14 mouse cellular contexts compared by ENCODE assay signal in genomic region chr6:51434270-51434669, GRCm38 (mm10). TPM values are rescaled to one million over a fixed set of nuclear protein-coding genes. Genes with fewer than 3 reads are reported as not detected.
DNase-seq lines count a peak whose midpoint lies in the region; ATAC-seq and TF ChIP-seq lines count a peak whose summit lies in the region.
"Had no signal": no experiment of that assay in that cellular context is flagged by ENCODE, and none has a peak within 500 bp of the region (broad histone marks: within the 10 kb centered on the region; RNA-seq: fewer than 3 reads in every experiment).

No protein-coding gene starts in this region.

- H3K27ac ChIP-seq in heart, embryonic 15.5 days: no peak overlapping the region
- H3K27ac ChIP-seq in heart, adult 2 months: no peak overlapping the region
- H3K27ac ChIP-seq in forebrain, embryonic 14.5 days (ENCODE audit: low read depth, low read length): no peak overlapping the region
- no peak overlapping the region for H3K27ac ChIP-seq in midbrain, embryonic 15.5 days

- peak overlapping the region; percentile 64; the same call in 1 of the 2 replicates for H3K4me3 ChIP-seq in heart, embryonic 15.5 days
- no peak overlapping the region for H3K4me3 ChIP-seq in heart, adult 2 months
- H3K4me3 ChIP-seq in E14TG2a.4 (replicated peaks; ENCODE audit: low read length): peak overlapping the region; percentile 26
- H3K4me3 ChIP-seq in forebrain, embryonic 14.5 days (ENCODE audit: low read depth, low read length): no peak overlapping the region; the same call in 1 of the 2 replicates
- peak overlapping the region; percentile 63 for H3K4me3 ChIP-seq in midbrain, embryonic 15.5 days

- TF ChIP-seq CTCF in heart, adult 2 months (IDR thresholded peaks at IDR 0.05): no peak
- TF ChIP-seq CTCF in E14TG2a.4 (conservative IDR thresholded peaks at IDR 0.05; ENCODE audit: low read length): no peak

- no peak for TF ChIP-seq EP300 in heart, adult 2 months (IDR thresholded peaks at IDR 0.05; ENCODE audit: insufficient read depth, low read depth, low read length)

- 50% methylated on average over 7 of the region's 7 CpGs for WGBS in heart, embryonic 15.5 days
- whole genome bisulfite sequencing in heart, adult 2 months: 50% methylated on average over 7 of the region's 7 CpGs
- 38% methylated on average over 7 of the region's 7 CpGs for WGBS in forebrain, embryonic 14.5 days
- 40% methylated on average over 7 of the region's 7 CpGs for WGBS in midbrain, embryonic 15.5 days

- ATAC-seq in heart, embryonic 15.5 days (replicated peaks; ENCODE audit: insufficient number of reproducible peaks, insufficient read depth, low FRiP score, low read depth): no peak
- ATAC-seq in forebrain, embryonic 14.5 days: no peak
- no peak for ATAC-seq in midbrain, embryonic 15.5 days (replicated peaks)
- ATAC-seq: Patski had no signal

- H3K9me3 ChIP-seq in heart, embryonic 15.5 days (replicated peaks): no peaks in the 10 kb centered on the region
- no peaks in the 10 kb centered on the region for H3K9me3 ChIP-seq in E14TG2a.4 (ENCODE audit: low read length)
- no peaks in the 10 kb centered on the region for H3K9me3 ChIP-seq in forebrain, embryonic 14.5 days (replicated peaks; ENCODE audit: control insufficient read depth, low read length)
- H3K9me3 ChIP-seq in midbrain, embryonic 15.5 days: no peaks in the 10 kb centered on the region

- TF ChIP-seq POLR2A in heart, adult 2 months (IDR thresholded peaks at IDR 0.05; ENCODE audit: insufficient read depth, low read depth, low read length): no peak

- H3K4me1 ChIP-seq in heart, embryonic 15.5 days (replicated peaks): peaks cover 46% of the 10 kb centered on the region
- 0 out of 2 replicates have a peak, but pooled peaks cover 3% of the 10 kb centered on the region for H3K4me1 ChIP-seq in heart, adult 2 months (ENCODE audit: control insufficient read depth, insufficient read depth, low read length)
- H3K4me1 ChIP-seq in E14TG2a.4 (replicated peaks; ENCODE audit: low read depth, low read length): peaks cover 35% of the 10 kb centered on the region
- no peaks in the 10 kb centered on the region; the same call in 1 of the 2 replicates for H3K4me1 ChIP-seq in forebrain, embryonic 14.5 days (ENCODE audit: control insufficient read depth, insufficient read depth, low read length)
- peaks cover 22% of the 10 kb centered on the region; the same call in 1 of the 2 replicates for H3K4me1 ChIP-seq in midbrain, embryonic 15.5 days

- intact Hi-C loops in heart, adult 2 months (cut with DNase I): no loop called here

- H3K9ac ChIP-seq in heart, embryonic 15.5 days: no peak overlapping the region
- H3K9ac ChIP-seq in heart, adult 2 months (ENCODE audit: low read depth, low read length): no peak overlapping the region
- no peak overlapping the region for H3K9ac ChIP-seq in forebrain, embryonic 14.5 days (ENCODE audit: low read length)
- no peak overlapping the region for H3K9ac ChIP-seq in midbrain, embryonic 15.5 days

- peaks cover 35% of the 10 kb centered on the region for H3K27me3 ChIP-seq in heart, embryonic 15.5 days
- H3K27me3 ChIP-seq in heart, adult 2 months (ENCODE audit: control insufficient read depth, insufficient read depth, low read length): peaks cover 6% of the 10 kb centered on the region
- peaks cover 77% of the 10 kb centered on the region for H3K27me3 ChIP-seq in E14TG2a.4 (ENCODE audit: insufficient read depth, low read length)
- H3K27me3 ChIP-seq in forebrain, embryonic 14.5 days (replicated peaks; ENCODE audit: control insufficient read depth, insufficient read depth, low read length): peaks cover 20% of the 10 kb centered on the region; the same call in 1 of the 2 replicates
- H3K27me3 ChIP-seq in midbrain, embryonic 15.5 days (replicated peaks): no peaks in the 10 kb centered on the region; the same call in 1 of the 2 replicates

- H3K36me3 ChIP-seq in heart, embryonic 15.5 days: no peaks in the 10 kb centered on the region
- no peaks in the 10 kb centered on the region for H3K36me3 ChIP-seq in heart, adult 2 months (ENCODE audit: control insufficient read depth, insufficient read depth, low read length)
- no peaks in the 10 kb centered on the region for H3K36me3 ChIP-seq in E14TG2a.4 (ENCODE audit: insufficient read depth, low read length)
- no peaks in the 10 kb centered on the region for H3K36me3 ChIP-seq in forebrain, embryonic 14.5 days (ENCODE audit: control insufficient read depth, insufficient read depth, low read length)
- H3K36me3 ChIP-seq in midbrain, embryonic 15.5 days (replicated peaks): no peaks in the 10 kb centered on the region

- no peak for DNase-seq in heart, adult 2 months
- DNase-seq in forebrain, embryonic 14.5 days (ENCODE audit: low spot score): no peak
- no peak for DNase-seq in thymus, postnatal 10 days (ENCODE audit: low spot score in 2 of 2)
- DNase-seq in adipocyte (ENCODE audit: low spot score): no peak
- no peak for DNase-seq in cerebellum, adult 8-10 months
- DNase-seq: adrenal gland, postnatal 36 days; cerebellum, adult 18-20 months; kidney, adult 9 months; liver; right cerebral cortex, postnatal 4 days had no signal

- H3K4me2 ChIP-seq in heart, embryonic 15.5 days: 0 out of 2 replicates have a peak overlapping the region, but pooled peaks have one; percentile 97
- peak overlapping the region; percentile 93; the same call in 1 of the 2 replicates for H3K4me2 ChIP-seq in forebrain, embryonic 14.5 days (ENCODE audit: low read length)
- H3K4me2 ChIP-seq in midbrain, embryonic 15.5 days: peak overlapping the region; percentile 80

- H3K79me2 ChIP-seq in heart, adult 2 months (replicated peaks; ENCODE audit: control insufficient read depth, insufficient read depth, low read length): no peaks in the 10 kb centered on the region

RNA-seq across cellular contexts. Expression of gene Nfe2l3, which starts 1.8 kb away (rescaled TPM):
- polyA plus RNA-seq in heart, embryonic 15.5 days (2015; fragmentation: Nextera tagmentation; extraction: Ambion mirVana): 1.9 and 3.3 TPM in 2 replicates
- total RNA-seq in heart, adult 2 months (2021): under 1 TPM; 0.16 to 0.18 TPM
- 0.20 TPM in 2 replicates for polyA plus RNA-seq in heart, adult 2 months (2012; rRNA removed)
- 10.8 and 14.3 TPM in 2 replicates for polyA plus RNA-seq in forebrain, embryonic 14.5 days (2014; fragmentation: Nextera tagmentation; extraction: Ambion mirVana)
- polyA plus RNA-seq in midbrain, embryonic 15.5 days (2015; fragmentation: Nextera tagmentation; extraction: Ambion mirVana): 8.2 and 8.6 TPM in 2 replicates

RNA-seq across cellular contexts. Expression of gene Hnrnpa2b1, which starts 35.4 kb away (rescaled TPM):
- 1,124 and 1,142 TPM in 2 replicates for polyA plus RNA-seq in heart, embryonic 15.5 days (2015; fragmentation: Nextera tagmentation; extraction: Ambion mirVana)
- total RNA-seq in heart, adult 2 months (2021): 100 to 1,000 TPM; 384 to 411 TPM
- polyA plus RNA-seq in heart, adult 2 months (2012; rRNA removed): 91.2 and 166 TPM in 2 replicates
- 874 and 967 TPM in 2 replicates for polyA plus RNA-seq in forebrain, embryonic 14.5 days (2014; fragmentation: Nextera tagmentation; extraction: Ambion mirVana)
- polyA plus RNA-seq in midbrain, embryonic 15.5 days (2015; fragmentation: Nextera tagmentation; extraction: Ambion mirVana): 1,331 and 1,465 TPM in 2 replicates

RNA-seq across cellular contexts. Expression of gene Cbx3, which starts 35.9 kb away (rescaled TPM):
- polyA plus RNA-seq in heart, embryonic 15.5 days (2015; fragmentation: Nextera tagmentation; extraction: Ambion mirVana): 266 and 311 TPM in 2 replicates
- 10 to 100 TPM; 58.7 to 63.9 TPM for total RNA-seq in heart, adult 2 months (2021)
- polyA plus RNA-seq in heart, adult 2 months (2012; rRNA removed): 7.6 and 15.7 TPM in 2 replicates
- 529 and 591 TPM in 2 replicates for polyA plus RNA-seq in forebrain, embryonic 14.5 days (2014; fragmentation: Nextera tagmentation; extraction: Ambion mirVana)
- polyA plus RNA-seq in midbrain, embryonic 15.5 days (2015; fragmentation: Nextera tagmentation; extraction: Ambion mirVana): 365 and 388 TPM in 2 replicates

Comparison
In these comparisons a context has a peak if more than half of its experiments do, and no peak if none do; other contexts are left out.
1. H3K4me3 ChIP-seq: peak in heart, embryonic 15.5 days (single experiment), E14TG2a.4 (single experiment) and midbrain, embryonic 15.5 days (single experiment); none in heart, adult 2 months (single experiment) and forebrain, embryonic 14.5 days (single experiment).
2. RNA of gene Cbx3, which starts 35.9 kb away (polyA plus RNA-seq): 529 to 591 TPM in forebrain, embryonic 14.5 days, 365 to 388 TPM in midbrain, embryonic 15.5 days and 266 to 311 TPM in heart, embryonic 15.5 days; 7.6 to 15.7 TPM in heart, adult 2 months; every median in the first group is over 10 times any median in the second.
3. Peak in every context shown above with its lines, with median percentiles within 50 percentile points of each other: H3K4me2 ChIP-seq.